Mouse (Mus musculus): Measurements from ENCODE around the gene Foxj3. TPM values are rescaled to one million over a fixed set of nuclear protein-coding genes. Genes with fewer than 3 reads are reported as not detected.
"Not testable (repeated sequence)": the region's sequence is repeated elsewhere in the genome, so short reads cannot be mapped to it uniquely, and the experiment has no call there.

The Foxj3 gene
- polyA plus RNA-seq (2014; fragmentation: Nextera tagmentation; extraction: Ambion mirVana) = 30.7 and 37.3 TPM in 2 replicates

- H3K9ac ChIP-seq (replicated peaks; ENCODE audit: low read depth, low read length); H3K4me1 ChIP-seq (ENCODE audit: control insufficient read depth, insufficient read depth, low read length); H3K4me2 ChIP-seq (ENCODE audit: low read depth, low read length); H3K4me3 ChIP-seq (ENCODE audit: low read depth, low read length); H3K27ac ChIP-seq (ENCODE audit: low read depth, low read length); H3K36me3 ChIP-seq (ENCODE audit: control insufficient read depth, insufficient read depth, low read length); ATAC-seq (ENCODE audit: low read depth); H3K27me3 ChIP-seq (ENCODE audit: control insufficient read depth, insufficient read depth, low read length); H3K9me3 ChIP-seq (ENCODE audit: control insufficient read depth, low read length): not testable (repeated sequence)
- WGBS = 90% methylated on average over 4 of the region's 4 CpGs
Observed at GRCm38 (mm10) chr4:119536615-119537014, at the start of gene Foxj3. TSS of gene Foxj3 (plus strand) at chr4:119537004.

- Histone ChIP-seq H3K4me1 (ENCODE audit: control insufficient read depth, insufficient read depth, low read length) (peaks cover 5% of the 10 kb centered on the region; the same call in 1 of the 2 replicates), H3K4me2 (ENCODE audit: low read depth, low read length) (no peak overlapping the region), H3K9ac (replicated peaks; ENCODE audit: low read depth, low read length) (no peak overlapping the region), H3K27ac (ENCODE audit: low read depth, low read length) (no peak overlapping the region; the same call in 1 of the 2 replicates), H3K9me3 (ENCODE audit: control insufficient read depth, low read length) (no peaks in the 10 kb centered on the region), H3K36me3 (ENCODE audit: control insufficient read depth, insufficient read depth, low read length) (no peaks in the 10 kb centered on the region), H3K4me3 (ENCODE audit: low read depth, low read length) (no peak overlapping the region), H3K27me3 (ENCODE audit: control insufficient read depth, insufficient read depth, low read length) (no peaks in the 10 kb centered on the region)
- 60% methylated on average over 10 of the region's 10 CpGs for WGBS
- ATAC-seq (ENCODE audit: low read depth) = no peak
Observed at GRCm38 (mm10) chr4:119489666-119490065, 47.1 kb upstream of the Foxj3 start.

- Histone ChIP-seq H3K36me3 (ENCODE audit: control insufficient read depth, insufficient read depth, low read length) (no peaks in the 10 kb centered on the region), H3K4me3 (ENCODE audit: low read depth, low read length) (no peak overlapping the region), H3K4me1 (ENCODE audit: control insufficient read depth, insufficient read depth, low read length) (peaks cover 5% of the 10 kb centered on the region; the same call in 1 of the 2 replicates), H3K27ac (ENCODE audit: low read depth, low read length) (no peak overlapping the region), H3K27me3 (ENCODE audit: control insufficient read depth, insufficient read depth, low read length) (no peaks in the 10 kb centered on the region), H3K9me3 (ENCODE audit: control insufficient read depth, low read length) (no peaks in the 10 kb centered on the region), H3K4me2 (ENCODE audit: low read depth, low read length) (no peak overlapping the region), H3K9ac (replicated peaks; ENCODE audit: low read depth, low read length) (no peak overlapping the region)
- 82% methylated on average over 3 of the region's 3 CpGs for WGBS
- ATAC-seq (ENCODE audit: low read depth) = no peak
Observed at GRCm38 (mm10) chr4:119490806-119491205, 46.0 kb upstream of the Foxj3 start.

- peak; percentile 93 for ATAC-seq (ENCODE audit: low read depth)
- under 1% methylated on average over 58 of the region's 77 CpGs for WGBS
Observed at GRCm38 (mm10) chr4:119492291-119492932, 44.4 kb upstream of the Foxj3 start, which contains the start of gene Rimkla. TSS of gene Rimkla (minus strand) at chr4:119492628.

GRCm38 (mm10) chr4:119492933-119493327 is 43.9 kb upstream of the Foxj3 start:
- H3K9me3 ChIP-seq (ENCODE audit: control insufficient read depth, low read length) = no peaks in the 10 kb centered on the region
- 30% methylated on average over 10 of the region's 10 CpGs for WGBS
- peak overlapping the region; percentile 54 for H3K4me2 ChIP-seq (ENCODE audit: low read depth, low read length)
- H3K4me3 ChIP-seq (ENCODE audit: low read depth, low read length) = peak overlapping the region; percentile 60
- no peaks in the 10 kb centered on the region for H3K27me3 ChIP-seq (ENCODE audit: control insufficient read depth, insufficient read depth, low read length)
- peaks cover 5% of the 10 kb centered on the region; the same call in 1 of the 2 replicates for H3K4me1 ChIP-seq (ENCODE audit: control insufficient read depth, insufficient read depth, low read length)
- peak overlapping the region; percentile 80 for H3K27ac ChIP-seq (ENCODE audit: low read depth, low read length)
- peak overlapping the region; percentile 73 for H3K9ac ChIP-seq (replicated peaks; ENCODE audit: low read depth, low read length)
- H3K36me3 ChIP-seq (ENCODE audit: control insufficient read depth, insufficient read depth, low read length) = no peaks in the 10 kb centered on the region
- ATAC-seq (ENCODE audit: low read depth) = peak; percentile 52; the same call in 1 of the 2 replicates

More at GRCm38 (mm10) chr4:119492291-119492932, 44.4 kb upstream of the Foxj3 start, which contains the start of gene Rimkla:
- H3K27ac ChIP-seq (ENCODE audit: low read depth, low read length) = peak within 1 kb of the TSS; percentile 80
- no peaks in the 10 kb centered on the region for H3K27me3 ChIP-seq (ENCODE audit: control insufficient read depth, insufficient read depth, low read length)
- peak within 1 kb of the TSS; percentile 54 for H3K4me2 ChIP-seq (ENCODE audit: low read depth, low read length)
- no peaks in the 10 kb centered on the region for H3K9me3 ChIP-seq (ENCODE audit: control insufficient read depth, low read length)
- H3K36me3 ChIP-seq (ENCODE audit: control insufficient read depth, insufficient read depth, low read length) = no peaks in the 10 kb centered on the region
- H3K9ac ChIP-seq (replicated peaks; ENCODE audit: low read depth, low read length) = peak within 1 kb of the TSS; percentile 73
- H3K4me1 ChIP-seq (ENCODE audit: control insufficient read depth, insufficient read depth, low read length) = peaks cover 5% of the 10 kb centered on the region; the same call in 1 of the 2 replicates
- peak within 1 kb of the TSS; percentile 60 for H3K4me3 ChIP-seq (ENCODE audit: low read depth, low read length)

GRCm38 (mm10) chr4:119498319-119498848 is 38.4 kb upstream of the Foxj3 start:
- Histone ChIP-seq H3K9me3 (ENCODE audit: control insufficient read depth, low read length) (no peaks in the 10 kb centered on the region), H3K27me3 (ENCODE audit: control insufficient read depth, insufficient read depth, low read length) (no peaks in the 10 kb centered on the region), H3K4me1 (ENCODE audit: control insufficient read depth, insufficient read depth, low read length) (no peaks in the 10 kb centered on the region), H3K4me2 (ENCODE audit: low read depth, low read length) (no peak overlapping the region), H3K27ac (ENCODE audit: low read depth, low read length) (no peak overlapping the region), H3K4me3 (ENCODE audit: low read depth, low read length) (no peak overlapping the region), H3K9ac (replicated peaks; ENCODE audit: low read depth, low read length) (no peak overlapping the region), H3K36me3 (ENCODE audit: control insufficient read depth, insufficient read depth, low read length) (no peaks in the 10 kb centered on the region)
- WGBS = 49% methylated on average over 5 of the region's 5 CpGs
- no peak for ATAC-seq (ENCODE audit: low read depth)

- no peaks in the 10 kb centered on the region for H3K9me3 ChIP-seq (ENCODE audit: control insufficient read depth, low read length)
- no peaks in the 10 kb centered on the region for H3K27me3 ChIP-seq (ENCODE audit: control insufficient read depth, insufficient read depth, low read length)
- ATAC-seq (ENCODE audit: low read depth) = no peak
- H3K4me3 ChIP-seq (ENCODE audit: low read depth, low read length) = no peak overlapping the region
- H3K27ac ChIP-seq (ENCODE audit: low read depth, low read length) = no peak overlapping the region
- H3K4me2 ChIP-seq (ENCODE audit: low read depth, low read length) = no peak overlapping the region
- no peak overlapping the region for H3K9ac ChIP-seq (replicated peaks; ENCODE audit: low read depth, low read length)
- WGBS = 69% methylated on average over 2 of the region's 2 CpGs
- H3K36me3 ChIP-seq (ENCODE audit: control insufficient read depth, insufficient read depth, low read length) = no peaks in the 10 kb centered on the region
- no peaks in the 10 kb centered on the region for H3K4me1 ChIP-seq (ENCODE audit: control insufficient read depth, insufficient read depth, low read length)
Observed at GRCm38 (mm10) chr4:119511591-119511990, 25.2 kb upstream of the Foxj3 start.

GRCm38 (mm10) chr4:119512731-119513141 is 24.1 kb upstream of the Foxj3 start:
- no peak overlapping the region for H3K4me3 ChIP-seq (ENCODE audit: low read depth, low read length)
- no peak for ATAC-seq (ENCODE audit: low read depth)
- 73% methylated on average over 3 of the region's 3 CpGs for WGBS
- no peak overlapping the region for H3K4me2 ChIP-seq (ENCODE audit: low read depth, low read length)
- no peaks in the 10 kb centered on the region for H3K9me3 ChIP-seq (ENCODE audit: control insufficient read depth, low read length)
- H3K27ac ChIP-seq (ENCODE audit: low read depth, low read length) = no peak overlapping the region
- no peaks in the 10 kb centered on the region for H3K4me1 ChIP-seq (ENCODE audit: control insufficient read depth, insufficient read depth, low read length)
- H3K36me3 ChIP-seq (ENCODE audit: control insufficient read depth, insufficient read depth, low read length) = no peaks in the 10 kb centered on the region
- no peaks in the 10 kb centered on the region for H3K27me3 ChIP-seq (ENCODE audit: control insufficient read depth, insufficient read depth, low read length)
- no peak overlapping the region for H3K9ac ChIP-seq (replicated peaks; ENCODE audit: low read depth, low read length)

GRCm38 (mm10) chr4:119523575-119523974 is 13.2 kb upstream of the Foxj3 start:
- Histone ChIP-seq H3K4me1 (ENCODE audit: control insufficient read depth, insufficient read depth, low read length) (0 out of 2 replicates have a peak, but pooled peaks cover 5% of the 10 kb centered on the region), H3K4me3 (ENCODE audit: low read depth, low read length) (no peak overlapping the region), H3K9me3 (ENCODE audit: control insufficient read depth, low read length) (no peaks in the 10 kb centered on the region), H3K36me3 (ENCODE audit: control insufficient read depth, insufficient read depth, low read length) (no peaks in the 10 kb centered on the region), H3K27ac (ENCODE audit: low read depth, low read length) (peak overlapping the region; percentile 10; the same call in 1 of the 2 replicates), H3K9ac (replicated peaks; ENCODE audit: low read depth, low read length) (no peak overlapping the region), H3K27me3 (ENCODE audit: control insufficient read depth, insufficient read depth, low read length) (no peaks in the 10 kb centered on the region), H3K4me2 (ENCODE audit: low read depth, low read length) (no peak overlapping the region)
- no peak; the same call in 1 of the 2 replicates for ATAC-seq (ENCODE audit: low read depth)
- WGBS = 57% methylated on average over 4 of the region's 4 CpGs

Measured in neural tube, embryonic 14.5 days (tissue).